Mouse (Mus musculus): ENCODE data around the gene Lix1. TPM values are rescaled to one million over a fixed set of nuclear protein-coding genes. Genes with fewer than 3 reads are reported as not detected.

Gene Lix1
- total RNA-seq (2021), result 10 to 100 TPM; 77.0 to 78.5 TPM
- long read RNA-seq, transcript Lix1-201 (6 exons, 3,116 nt), result major isoform, 88 of 104 reads
- long read RNA-seq, partial matches to known transcripts, result 0 of 104 reads
- long read RNA-seq, other reads (novel, unspliced or antisense), result 16 of 104 reads

- DNase-seq (ENCODE audit: low spot score in 2 of 2), result peak; percentile 71 to 77
These were observed at the start of gene Lix1 for GRCm38 (mm10) chr17:17402222-17403004. Gene Lix1 (plus strand): TSS chr17:17402672.

- no peak for DNase-seq (ENCODE audit: low spot score in 2 of 2)
These were observed 28.9 kb upstream of the Lix1 start for GRCm38 (mm10) chr17:17373550-17373917.

GRCm38 (mm10) chr17:17373918-17374910, 28.3 kb upstream of the Lix1 start, which contains the start of gene Riok2:
Gene Riok2 (plus strand): TSS chr17:17374309.
- DNase-seq (ENCODE audit: low spot score in 2 of 2), result peak; percentile 91 to 93

- DNase-seq (ENCODE audit: low spot score in 2 of 2), result no peak
These were observed 26.9 kb upstream of the Lix1 start for GRCm38 (mm10) chr17:17375581-17375980.

GRCm38 (mm10) chr17:17383703-17384102, 18.8 kb upstream of the Lix1 start:
- DNase-seq (ENCODE audit: low spot score in 2 of 2), result no peak

GRCm38 (mm10) chr17:17384502-17384901, 18.0 kb upstream of the Lix1 start:
- DNase-seq (ENCODE audit: low spot score in 2 of 2), result no peak

GRCm38 (mm10) chr17:17386117-17386516, 16.4 kb upstream of the Lix1 start:
- DNase-seq (ENCODE audit: low spot score in 2 of 2), result no peak

GRCm38 (mm10) chr17:17391823-17392222, 10.6 kb upstream of the Lix1 start:
- no peak for DNase-seq (ENCODE audit: low spot score in 2 of 2)

GRCm38 (mm10) chr17:17392863-17393262, 9.6 kb upstream of the Lix1 start:
- no peak for DNase-seq (ENCODE audit: low spot score in 2 of 2)

GRCm38 (mm10) chr17:17393300-17393699, 9.2 kb upstream of the Lix1 start:
- DNase-seq (ENCODE audit: low spot score in 2 of 2), result no peak

GRCm38 (mm10) chr17:17394336-17394735, 8.1 kb upstream of the Lix1 start:
- peak; percentile 85 to 87 for DNase-seq (ENCODE audit: low spot score in 2 of 2)

- no peak for DNase-seq (ENCODE audit: low spot score in 2 of 2)
These were observed 5.6 kb upstream of the Lix1 start for GRCm38 (mm10) chr17:17396869-17397268.

- DNase-seq (ENCODE audit: low spot score in 2 of 2), result no peak
These were observed 3.8 kb upstream of the Lix1 start for GRCm38 (mm10) chr17:17398664-17399063.

GRCm38 (mm10) chr17:17403038-17403437, 566 bp downstream of the Lix1 start:
- no peak for DNase-seq (ENCODE audit: low spot score in 2 of 2)

GRCm38 (mm10) chr17:17403578-17404112, 1.2 kb downstream of the Lix1 start:
- no peak for DNase-seq (ENCODE audit: low spot score in 2 of 2)

GRCm38 (mm10) chr17:17404811-17405544, 2.5 kb downstream of the Lix1 start:
- DNase-seq (ENCODE audit: low spot score in 2 of 2), result no peak

- no peak for DNase-seq (ENCODE audit: low spot score in 2 of 2)
These were observed 3.1 kb downstream of the Lix1 start for GRCm38 (mm10) chr17:17405606-17406005.

- DNase-seq (ENCODE audit: low spot score in 2 of 2), result no peak
These were observed 5.7 kb downstream of the Lix1 start for GRCm38 (mm10) chr17:17408137-17408536.

- DNase-seq (ENCODE audit: low spot score in 2 of 2), result no peak
These were observed 6.4 kb downstream of the Lix1 start for GRCm38 (mm10) chr17:17408720-17409478.

GRCm38 (mm10) chr17:17409601-17410000, 7.1 kb downstream of the Lix1 start:
- DNase-seq (ENCODE audit: low spot score in 2 of 2), result peak; percentile 37 to 50
